Mouse (Mus musculus) CD4-positive, CD25-positive, alpha-beta regulatory T cell, adult 2 months (primary cell): ENCODE results near the gene Skor1.

Experiments used
- DNase-seq: peaks from one replicate; pipeline ENCODE4 v3.0.0-alpha.2; 2012; ENCODE audit warnings: low read depth, low spot score

Gene Skor1

GRCm38 (mm10) chr9:63148410-63149371 lies at the start of gene Skor1:
TSS of gene Skor1 (minus strand) at chr9:63148961.
- no peak for DNase-seq

GRCm38 (mm10) chr9:63197252-63197651 lies 48.5 kb upstream of the Skor1 start:
- DNase-seq = no peak

- DNase-seq = no peak
Observed at GRCm38 (mm10) chr9:63196114-63196682, 47.4 kb upstream of the Skor1 start.

- DNase-seq = no peak
Observed at GRCm38 (mm10) chr9:63195523-63195922, 46.8 kb upstream of the Skor1 start.

GRCm38 (mm10) chr9:63194791-63195190 lies 46.0 kb upstream of the Skor1 start:
- DNase-seq = no peak

GRCm38 (mm10) chr9:63192809-63193208 lies 44.0 kb upstream of the Skor1 start:
- DNase-seq = no peak

GRCm38 (mm10) chr9:63187310-63187709 lies 38.5 kb upstream of the Skor1 start:
- DNase-seq = no peak

GRCm38 (mm10) chr9:63185249-63185648 lies 36.5 kb upstream of the Skor1 start:
- no peak for DNase-seq

- no peak for DNase-seq
Observed at GRCm38 (mm10) chr9:63183864-63184263, 35.1 kb upstream of the Skor1 start.

- no peak for DNase-seq
Observed at GRCm38 (mm10) chr9:63182306-63182960, 33.7 kb upstream of the Skor1 start.

GRCm38 (mm10) chr9:63181337-63182178 lies 32.8 kb upstream of the Skor1 start:
- DNase-seq = no peak

- DNase-seq = no peak
Observed at GRCm38 (mm10) chr9:63178296-63178695, 29.5 kb upstream of the Skor1 start.

- DNase-seq = peak; percentile 33
Observed at GRCm38 (mm10) chr9:63174001-63174721, 25.4 kb upstream of the Skor1 start.

- DNase-seq = no peak
Observed at GRCm38 (mm10) chr9:63171951-63172350, 23.2 kb upstream of the Skor1 start.

- DNase-seq = no peak
Observed at GRCm38 (mm10) chr9:63169127-63169526, 20.4 kb upstream of the Skor1 start.

GRCm38 (mm10) chr9:63165070-63165469 lies 16.3 kb upstream of the Skor1 start:
- DNase-seq = no peak

- no peak for DNase-seq
Observed at GRCm38 (mm10) chr9:63163756-63164155, 15.0 kb upstream of the Skor1 start.

- DNase-seq = no peak
Observed at GRCm38 (mm10) chr9:63151949-63152348, 3.2 kb upstream of the Skor1 start.

- DNase-seq = peak; percentile 46
Observed at GRCm38 (mm10) chr9:63151072-63151870, 2.5 kb upstream of the Skor1 start.
